Mouse (Mus musculus): ENCODE measurements around the gene Pigw. TPM values are rescaled to one million over a fixed set of nuclear protein-coding genes. Genes with fewer than 3 reads are reported as not detected.
A peak's percentile ranks its signal among the peaks of the same experiment; 100 is the strongest.
"Not testable (repeated sequence)": the region's sequence is repeated elsewhere in the genome, so short reads cannot be mapped to it uniquely, and the experiment has no call there.

Pigw gene
- total RNA-seq, 1 experiment from 2014 or later = 10.5 TPM

- DNase-seq = no peak
These were observed 896 bp downstream of the Pigw start for GRCm38 (mm10) chr11:84879007-84879771.

- DNase-seq = not testable (repeated sequence)
These were observed 4.1 kb downstream of the Pigw start for GRCm38 (mm10) chr11:84876020-84876419.

- DNase-seq = no peak
These were observed 6.8 kb downstream of the Pigw start for GRCm38 (mm10) chr11:84873042-84873833.

GRCm38 (mm10) chr11:84871548-84872069 lies 8.5 kb downstream of the Pigw start:
- DNase-seq = no peak

- no peak for DNase-seq
These were observed 9.0 kb downstream of the Pigw start for GRCm38 (mm10) chr11:84871046-84871445.

- peak; percentile 95 for DNase-seq
These were observed 9.6 kb downstream of the Pigw start, which contains the start of gene Ggnbp2 for GRCm38 (mm10) chr11:84870337-84871043. TSS of gene Ggnbp2 (minus strand) at chr11:84870817.

- peak; percentile 94 for DNase-seq
These were observed 10.4 kb downstream of the Pigw start for GRCm38 (mm10) chr11:84869537-84870232.

GRCm38 (mm10) chr11:84868786-84869259 lies 11.3 kb downstream of the Pigw start:
- no peak for DNase-seq

GRCm38 (mm10) chr11:84867586-84867985 lies 12.5 kb downstream of the Pigw start:
- DNase-seq = no peak

- DNase-seq = no peak
These were observed 14.8 kb downstream of the Pigw start for GRCm38 (mm10) chr11:84865268-84865667.

GRCm38 (mm10) chr11:84855285-84855684 lies 24.8 kb downstream of the Pigw start:
- no peak for DNase-seq

- peak; percentile 66 for DNase-seq
These were observed 32.5 kb downstream of the Pigw start for GRCm38 (mm10) chr11:84847475-84848090.

GRCm38 (mm10) chr11:84846741-84847474 lies 33.2 kb downstream of the Pigw start:
- DNase-seq = no peak

GRCm38 (mm10) chr11:84839330-84839729 lies 40.8 kb downstream of the Pigw start:
- DNase-seq = no peak

- not testable (repeated sequence) for DNase-seq
These were observed 50.6 kb downstream of the Pigw start for GRCm38 (mm10) chr11:84829495-84829894.

- DNase-seq = peak; percentile 97
These were observed 51.3 kb downstream of the Pigw start, which contains the start of gene Dhrs11 for GRCm38 (mm10) chr11:84828516-84829399. TSS of gene Dhrs11 (minus strand) at chr11:84828994.

GRCm38 (mm10) chr11:84827901-84828503 lies 52.1 kb downstream of the Pigw start:
- no peak for DNase-seq

- no peak for DNase-seq
These were observed 52.6 kb downstream of the Pigw start for GRCm38 (mm10) chr11:84827492-84827891.

All from adrenal gland, postnatal 25 days (tissue).